Mouse (Mus musculus): Measurements from ENCODE around the gene Gm13941.

Gene Gm13941

DNA sequence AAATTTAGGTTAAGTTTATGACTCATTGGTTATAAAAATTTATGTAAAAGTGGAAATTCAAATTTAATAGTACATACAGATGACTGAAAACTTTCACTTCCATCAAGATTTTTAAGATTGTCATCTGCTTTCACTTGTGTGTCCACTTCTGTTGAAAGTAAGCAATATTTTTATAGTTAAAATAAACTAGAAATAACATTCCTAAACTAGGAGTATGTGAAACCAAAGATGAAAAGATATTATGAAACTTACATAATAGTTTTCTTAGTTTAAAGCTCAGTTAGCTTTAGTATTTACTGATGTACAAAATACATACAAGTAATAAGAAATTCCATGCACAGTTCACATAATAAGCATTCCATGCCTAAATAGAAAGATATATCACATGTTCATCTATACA is at the start of gene Gm13941:
TSS of gene Gm13941 (minus strand) at position 101 of the 400 bp plus-strand sequence.
- no peak for DNase-seq (ENCODE audit: low read depth)

- no peak for DNase-seq (ENCODE audit: low read depth)
Observed at GRCm38 (mm10) chr2:111152836-111153235, 47.1 kb upstream of the Gm13941 start, which contains the start of gene Gm15130. Gene Gm15130 (minus strand): TSS chr2:111152936.

- no peak for DNase-seq (ENCODE audit: low read depth)
Observed at GRCm38 (mm10) chr2:111135739-111136138, 30.0 kb upstream of the Gm13941 start.

- peak; percentile 15 for DNase-seq (ENCODE audit: low read depth)
Observed at GRCm38 (mm10) chr2:111058586-111059261, 47.1 kb downstream of the Gm13941 start.
